Mouse (Mus musculus): ENCODE measurements around the gene Nono. TPM values are rescaled to one million over a fixed set of nuclear protein-coding genes. Genes with fewer than 3 reads are reported as not detected.

Gene Nono
- polyA plus RNA-seq, 1 experiment, result 304 TPM

DNA sequence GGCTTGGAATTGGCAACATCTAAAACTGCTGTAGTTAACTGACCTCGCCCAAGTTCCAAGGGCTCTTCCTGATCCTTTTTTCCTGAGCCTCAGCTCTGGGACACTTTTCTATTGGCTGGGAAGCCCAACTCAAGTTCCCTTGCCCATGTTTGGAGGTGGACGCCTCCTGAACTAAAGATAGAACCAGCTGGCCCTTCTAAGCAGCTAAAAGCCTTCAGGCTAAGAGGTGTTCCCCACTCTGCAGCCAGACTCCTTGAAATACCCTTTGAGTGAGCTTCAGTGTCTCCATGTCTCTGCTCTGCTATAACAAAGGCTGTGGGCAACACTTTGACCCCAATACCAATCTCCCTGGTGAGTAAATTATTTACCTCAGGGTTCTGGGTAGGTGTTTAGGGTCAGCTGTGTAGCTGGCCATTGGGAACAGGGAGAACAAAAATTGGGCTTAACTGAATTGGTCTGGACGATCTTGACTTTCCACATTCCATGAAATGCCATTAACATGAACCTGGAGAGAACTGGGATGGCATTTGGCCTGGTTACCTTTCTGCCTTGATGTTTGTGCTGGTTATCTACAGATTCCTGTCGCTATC is 19.9 kb downstream of the Nono start, which contains the start of gene Itgb1bp2:
TSS of gene Itgb1bp2 (plus strand) at position 203 of the 590 bp plus-strand sequence.
- H3K4me3 ChIP-seq (ENCODE audit: insufficient read depth, poor library complexity, severe bottlenecking), result no peak within 1 kb of the TSS
- no peak for TF ChIP-seq CEBPB (IDR thresholded peaks at IDR 0.05; ENCODE audit: low read depth)
- TF ChIP-seq USF1 (IDR thresholded peaks at IDR 0.05; ENCODE audit: low read depth), result no peak
- TF ChIP-seq FOSL1 (IDR thresholded peaks at IDR 0.05; ENCODE audit: insufficient read depth, low read length, poor library complexity, severe bottlenecking), result no peak
- TF ChIP-seq CTCF (IDR thresholded peaks at IDR 0.05; ENCODE audit: control insufficient read depth, insufficient read depth, insufficient read length), result no peak
- no peak for TF ChIP-seq MYOG (IDR thresholded peaks at IDR 0.05; ENCODE audit: control insufficient read depth, extremely low read depth, insufficient read length)
- no peak for TF ChIP-seq MYOD1 (IDR thresholded peaks at IDR 0.05; ENCODE audit: control insufficient read depth, insufficient read length, low read depth)
- TF ChIP-seq MAX (IDR thresholded peaks at IDR 0.05), result no peak
- no peaks in the 10 kb centered on the region for H3K79me3 ChIP-seq (ENCODE audit: low read depth)
- no peaks in the 10 kb centered on the region for H3K27me3 ChIP-seq (ENCODE audit: control insufficient read depth, insufficient read depth, insufficient read length)
- H3ac ChIP-seq (ENCODE audit: control insufficient read depth, insufficient read length, low read depth), result no peak within 1 kb of the TSS
- peaks cover 74% of the 10 kb centered on the region for H3K36me3 ChIP-seq (ENCODE audit: control insufficient read depth, insufficient read depth)
- H3K79me2 ChIP-seq (ENCODE audit: control insufficient read depth, insufficient read depth), result no peaks in the 10 kb centered on the region

DNA sequence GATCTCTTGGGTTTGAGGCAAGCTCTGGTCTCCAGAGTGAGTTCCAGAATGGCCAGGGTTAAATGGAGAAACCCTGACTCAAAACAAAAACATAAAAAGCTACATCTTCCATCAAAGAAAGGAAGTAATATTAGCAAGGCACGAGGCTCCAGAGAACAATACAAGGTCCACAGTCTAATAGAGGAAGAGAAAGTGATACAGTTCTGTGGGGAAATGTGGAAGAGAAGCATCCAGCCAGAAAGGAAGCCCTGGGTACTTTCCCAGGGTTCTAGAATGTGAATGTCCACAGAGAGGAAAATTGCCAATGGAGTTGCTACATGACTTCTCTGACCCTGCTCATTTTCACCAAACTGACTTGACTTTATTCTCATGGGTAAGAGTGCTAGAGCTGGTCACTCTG is 22.0 kb downstream of the Nono start:
- H3K79me3 ChIP-seq (ENCODE audit: low read depth), result no peaks in the 10 kb centered on the region
- no peaks in the 10 kb centered on the region for H3K27me3 ChIP-seq (ENCODE audit: control insufficient read depth, insufficient read depth, insufficient read length)
- no peaks in the 10 kb centered on the region for H3K79me2 ChIP-seq (ENCODE audit: control insufficient read depth, insufficient read depth)
- TF ChIP-seq MYOD1 (IDR thresholded peaks at IDR 0.05; ENCODE audit: control insufficient read depth, insufficient read length, low read depth) (no peak), CEBPB (IDR thresholded peaks at IDR 0.05; ENCODE audit: low read depth) (no peak), MAX (IDR thresholded peaks at IDR 0.05) (no peak), CTCF (IDR thresholded peaks at IDR 0.05; ENCODE audit: control insufficient read depth, insufficient read depth, insufficient read length) (no peak), USF1 (IDR thresholded peaks at IDR 0.05; ENCODE audit: low read depth) (no peak), FOSL1 (IDR thresholded peaks at IDR 0.05; ENCODE audit: insufficient read depth, low read length, poor library complexity, severe bottlenecking) (no peak), MYOG (IDR thresholded peaks at IDR 0.05; ENCODE audit: control insufficient read depth, extremely low read depth, insufficient read length) (no peak)
- no peak overlapping the region for H3ac ChIP-seq (ENCODE audit: control insufficient read depth, insufficient read length, low read depth)
- no peak overlapping the region for H3K4me3 ChIP-seq (ENCODE audit: insufficient read depth, poor library complexity, severe bottlenecking)
- peaks cover 53% of the 10 kb centered on the region for H3K36me3 ChIP-seq (ENCODE audit: control insufficient read depth, insufficient read depth)

DNA sequence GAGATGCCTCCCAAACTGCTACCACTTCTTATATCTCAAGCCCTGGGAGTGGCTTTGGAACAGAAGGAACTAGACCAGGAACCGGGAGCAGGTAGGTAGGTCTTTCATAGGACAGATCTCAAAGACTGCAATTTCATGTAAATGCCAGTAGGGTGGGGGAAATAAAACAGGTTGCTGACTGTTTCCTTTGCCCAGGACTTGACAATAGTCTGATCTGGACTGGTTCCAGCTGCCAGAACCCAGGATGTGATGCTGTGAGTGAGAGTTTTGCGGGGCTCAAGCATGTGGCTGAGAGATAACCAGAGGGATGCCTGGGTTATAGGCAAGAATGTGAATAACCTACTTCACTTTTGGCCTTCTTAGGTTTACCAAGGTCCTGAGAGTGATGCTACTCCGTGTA is 22.5 kb downstream of the Nono start:
- no peaks in the 10 kb centered on the region for H3K79me3 ChIP-seq (ENCODE audit: low read depth)

DNA sequence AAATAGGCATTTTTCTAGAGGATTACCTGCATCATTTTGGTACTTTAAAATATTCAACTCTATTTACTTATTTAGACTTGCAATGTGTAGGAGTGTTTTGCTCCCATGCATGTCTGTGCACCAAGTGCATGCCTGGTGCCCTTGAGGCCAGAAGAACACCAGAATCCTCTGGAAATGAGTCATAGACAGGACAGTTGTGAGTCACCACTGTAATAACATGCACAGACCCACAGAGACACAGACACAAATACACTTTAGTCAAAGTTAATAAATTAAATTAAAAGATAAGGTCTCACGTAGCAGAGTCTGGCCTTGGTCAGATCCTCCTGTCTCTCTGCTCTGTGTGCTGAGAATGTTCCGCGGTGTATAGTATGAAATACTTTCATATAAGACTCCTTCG is 43.1 kb downstream of the Nono start:
- TF ChIP-seq MYOG (IDR thresholded peaks at IDR 0.05; ENCODE audit: control insufficient read depth, extremely low read depth, insufficient read length), result no peak
- peak; percentile 30 for TF ChIP-seq FOSL1 (IDR thresholded peaks at IDR 0.05; ENCODE audit: insufficient read depth, low read length, poor library complexity, severe bottlenecking)
- no peak for TF ChIP-seq CTCF (IDR thresholded peaks at IDR 0.05; ENCODE audit: control insufficient read depth, insufficient read depth, insufficient read length)
- Histone ChIP-seq H3K36me3 (ENCODE audit: control insufficient read depth, insufficient read depth) (no peaks in the 10 kb centered on the region), H3K27me3 (ENCODE audit: control insufficient read depth, insufficient read depth, insufficient read length) (no peaks in the 10 kb centered on the region), H3ac (ENCODE audit: control insufficient read depth, insufficient read length, low read depth) (no peak overlapping the region), H3K79me2 (ENCODE audit: control insufficient read depth, insufficient read depth) (no peaks in the 10 kb centered on the region), H3K4me3 (ENCODE audit: insufficient read depth, poor library complexity, severe bottlenecking) (no peak overlapping the region), H3K79me3 (ENCODE audit: low read depth) (no peaks in the 10 kb centered on the region)

More for the DNA sequence above, 22.5 kb downstream of the Nono start:
- no peak overlapping the region for H3K4me3 ChIP-seq (ENCODE audit: insufficient read depth, poor library complexity, severe bottlenecking)
- H3K79me2 ChIP-seq (ENCODE audit: control insufficient read depth, insufficient read depth), result no peaks in the 10 kb centered on the region
- no peaks in the 10 kb centered on the region for H3K27me3 ChIP-seq (ENCODE audit: control insufficient read depth, insufficient read depth, insufficient read length)
- H3K36me3 ChIP-seq (ENCODE audit: control insufficient read depth, insufficient read depth), result peaks cover 48% of the 10 kb centered on the region
- no peak overlapping the region for H3ac ChIP-seq (ENCODE audit: control insufficient read depth, insufficient read length, low read depth)
- TF ChIP-seq MYOG (IDR thresholded peaks at IDR 0.05; ENCODE audit: control insufficient read depth, extremely low read depth, insufficient read length), result no peak
- TF ChIP-seq MYOD1 (IDR thresholded peaks at IDR 0.05; ENCODE audit: control insufficient read depth, insufficient read length, low read depth), result no peak
- no peak for TF ChIP-seq CTCF (IDR thresholded peaks at IDR 0.05; ENCODE audit: control insufficient read depth, insufficient read depth, insufficient read length)
- no peak for TF ChIP-seq FOSL1 (IDR thresholded peaks at IDR 0.05; ENCODE audit: insufficient read depth, low read length, poor library complexity, severe bottlenecking)
- TF ChIP-seq USF1 (IDR thresholded peaks at IDR 0.05; ENCODE audit: low read depth), result no peak

DNA sequence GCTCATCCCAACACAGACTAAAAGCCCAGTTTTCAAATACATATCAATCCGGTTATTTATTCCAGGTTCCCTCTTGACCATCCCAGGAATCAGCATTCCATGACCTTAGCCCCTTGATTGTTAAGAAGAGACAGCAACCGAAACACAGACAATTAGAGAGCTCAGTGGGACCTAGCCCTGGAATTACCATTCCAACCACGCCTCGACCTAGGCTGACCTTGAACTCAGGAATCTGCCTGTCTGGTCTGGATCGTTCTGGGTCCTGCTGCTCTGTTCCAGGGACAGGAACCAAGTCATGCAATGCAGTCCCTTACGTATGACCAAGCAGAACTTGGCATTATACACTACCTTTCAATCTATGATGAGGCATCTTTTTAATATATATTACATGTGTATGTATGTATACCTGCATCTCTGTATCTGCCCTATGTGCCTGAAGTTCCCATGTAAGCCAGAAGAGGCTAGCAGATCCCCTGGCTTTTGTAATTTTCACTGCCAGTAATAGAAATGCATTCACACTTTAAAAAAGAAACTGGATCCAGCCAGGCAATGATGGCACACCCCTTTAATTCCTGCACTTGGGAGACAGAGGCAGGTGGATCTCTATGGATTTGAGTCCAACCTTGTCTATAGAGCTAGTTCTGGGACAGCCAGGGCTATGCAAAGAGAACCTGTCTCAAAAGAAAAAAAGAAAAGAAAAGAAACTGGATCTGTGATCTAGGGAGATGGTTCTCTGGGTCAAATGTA is 52.7 kb downstream of the Nono start:
- H3ac ChIP-seq (ENCODE audit: control insufficient read depth, insufficient read length, low read depth), result no peak overlapping the region
- TF ChIP-seq MYOG (IDR thresholded peaks at IDR 0.05; ENCODE audit: control insufficient read depth, extremely low read depth, insufficient read length) (no peak), FOSL1 (IDR thresholded peaks at IDR 0.05; ENCODE audit: insufficient read depth, low read length, poor library complexity, severe bottlenecking) (no peak), MAX (IDR thresholded peaks at IDR 0.05) (no peak), CTCF (IDR thresholded peaks at IDR 0.05; ENCODE audit: control insufficient read depth, insufficient read depth, insufficient read length) (no peak), CEBPB (IDR thresholded peaks at IDR 0.05; ENCODE audit: low read depth) (no peak), USF1 (IDR thresholded peaks at IDR 0.05; ENCODE audit: low read depth) (no peak), MYOD1 (IDR thresholded peaks at IDR 0.05; ENCODE audit: control insufficient read depth, insufficient read length, low read depth) (no peak)
- H3K79me3 ChIP-seq (ENCODE audit: low read depth), result no peaks in the 10 kb centered on the region
- H3K27me3 ChIP-seq (ENCODE audit: control insufficient read depth, insufficient read depth, insufficient read length), result no peaks in the 10 kb centered on the region
- no peaks in the 10 kb centered on the region for H3K36me3 ChIP-seq (ENCODE audit: control insufficient read depth, insufficient read depth)
- H3K4me3 ChIP-seq (ENCODE audit: insufficient read depth, poor library complexity, severe bottlenecking), result no peak overlapping the region
- H3K79me2 ChIP-seq (ENCODE audit: control insufficient read depth, insufficient read depth), result no peaks in the 10 kb centered on the region
